Mouse (Mus musculus): ENCODE data around the gene Gm3448.
"Not testable (repeated sequence)": the region's sequence is repeated elsewhere in the genome, so short reads cannot be mapped to it uniquely, and the experiment has no call there.

Gm3448 gene

DNA sequence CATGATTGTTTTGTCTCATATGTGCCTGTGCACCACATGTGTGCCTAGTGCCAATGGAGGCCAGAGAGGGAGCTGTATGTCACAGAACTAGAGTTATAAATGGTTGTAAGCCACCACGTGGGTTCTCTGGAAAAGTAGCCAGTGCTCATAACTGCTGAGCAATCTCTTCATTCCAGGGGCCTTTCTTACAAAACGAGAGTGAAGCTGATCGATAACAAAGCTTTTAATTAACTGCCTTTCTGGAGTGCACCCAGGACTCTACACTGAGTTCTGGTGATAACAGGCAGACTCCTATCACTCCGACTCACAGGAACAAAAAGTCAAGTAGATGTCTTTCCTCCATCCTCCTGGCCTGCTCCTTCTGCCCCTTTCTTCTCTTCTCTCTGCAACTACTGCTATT is 9.9 kb downstream of the Gm3448 start:
- not testable (repeated sequence) for DNase-seq (ENCODE audit: low spot score)

- DNase-seq (ENCODE audit: low spot score): not testable (repeated sequence)
These were observed 15.8 kb downstream of the Gm3448 start for GRCm38 (mm10) chr17:15025513-15025912.

DNA sequence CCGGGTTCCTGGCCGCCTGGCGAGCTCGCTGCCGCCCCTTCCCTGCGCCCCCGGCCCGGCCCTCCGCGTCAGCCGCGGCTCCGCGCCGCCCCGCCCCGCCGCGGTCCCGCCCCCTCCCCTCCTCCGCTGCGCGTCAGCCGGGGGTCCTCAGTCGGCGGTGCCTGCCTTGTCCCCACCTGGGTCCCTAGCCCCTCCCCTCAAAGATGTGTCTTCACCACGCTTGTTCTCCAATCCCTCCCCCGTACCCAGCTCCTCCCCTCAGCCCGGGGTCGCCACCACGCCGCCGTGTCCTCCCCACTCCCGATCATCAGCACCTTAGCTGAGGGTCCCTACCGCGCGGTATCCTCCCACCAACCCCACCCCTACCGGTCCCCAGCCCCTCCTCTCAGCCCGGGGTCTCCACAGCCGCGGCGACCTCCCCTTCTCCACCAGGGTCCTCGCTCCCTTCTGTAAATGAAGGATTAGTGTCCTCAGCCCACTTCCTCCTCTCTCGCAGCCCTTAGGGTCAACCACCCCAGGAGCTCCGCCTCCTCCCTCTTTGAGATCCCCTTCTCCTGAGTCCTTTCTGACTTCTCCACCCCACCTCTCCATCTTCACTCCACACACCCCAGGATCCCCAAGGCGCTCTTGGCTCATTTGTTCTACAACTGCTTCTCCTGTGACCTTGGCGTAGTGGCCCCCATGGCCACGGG is 16.7 kb downstream of the Gm3448 start:
- not testable (repeated sequence) for DNase-seq (ENCODE audit: low spot score)

DNA sequence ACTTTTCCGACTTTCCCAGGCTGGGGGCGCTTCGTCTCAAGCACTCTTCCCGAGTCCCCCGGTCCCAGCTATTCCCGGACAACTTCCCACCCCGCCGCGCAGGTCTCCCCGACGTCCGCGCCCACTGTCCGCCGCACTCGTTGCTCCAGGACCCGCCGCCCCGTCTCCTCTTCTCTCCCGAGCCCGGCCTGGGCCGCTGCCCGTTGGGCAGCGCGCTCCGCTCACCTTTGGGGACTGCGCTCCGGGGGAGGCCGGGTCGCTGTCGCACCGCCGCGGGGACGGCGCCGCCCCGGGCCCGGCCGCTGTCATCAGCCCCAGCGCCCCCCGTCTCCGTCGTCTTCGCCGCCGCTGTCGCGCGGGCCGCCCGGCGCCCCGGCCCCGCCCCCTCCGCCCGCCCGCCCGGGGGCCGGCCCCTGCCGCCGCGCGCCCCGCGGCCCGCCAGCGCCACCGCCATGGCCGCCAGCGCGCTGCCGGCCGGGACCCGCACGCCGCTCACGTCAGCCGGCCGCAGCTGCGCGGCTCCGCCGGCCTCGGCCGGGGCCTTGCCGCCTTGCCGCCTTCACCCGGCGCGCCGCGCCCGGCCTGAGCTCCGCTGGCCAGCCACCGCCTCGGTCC is 17.4 kb downstream of the Gm3448 start:
- not testable (repeated sequence) for DNase-seq (ENCODE audit: low spot score)

- DNase-seq (ENCODE audit: low spot score): peak; percentile 14
These were observed 19.7 kb downstream of the Gm3448 start for GRCm38 (mm10) chr17:15021503-15022220.

DNA sequence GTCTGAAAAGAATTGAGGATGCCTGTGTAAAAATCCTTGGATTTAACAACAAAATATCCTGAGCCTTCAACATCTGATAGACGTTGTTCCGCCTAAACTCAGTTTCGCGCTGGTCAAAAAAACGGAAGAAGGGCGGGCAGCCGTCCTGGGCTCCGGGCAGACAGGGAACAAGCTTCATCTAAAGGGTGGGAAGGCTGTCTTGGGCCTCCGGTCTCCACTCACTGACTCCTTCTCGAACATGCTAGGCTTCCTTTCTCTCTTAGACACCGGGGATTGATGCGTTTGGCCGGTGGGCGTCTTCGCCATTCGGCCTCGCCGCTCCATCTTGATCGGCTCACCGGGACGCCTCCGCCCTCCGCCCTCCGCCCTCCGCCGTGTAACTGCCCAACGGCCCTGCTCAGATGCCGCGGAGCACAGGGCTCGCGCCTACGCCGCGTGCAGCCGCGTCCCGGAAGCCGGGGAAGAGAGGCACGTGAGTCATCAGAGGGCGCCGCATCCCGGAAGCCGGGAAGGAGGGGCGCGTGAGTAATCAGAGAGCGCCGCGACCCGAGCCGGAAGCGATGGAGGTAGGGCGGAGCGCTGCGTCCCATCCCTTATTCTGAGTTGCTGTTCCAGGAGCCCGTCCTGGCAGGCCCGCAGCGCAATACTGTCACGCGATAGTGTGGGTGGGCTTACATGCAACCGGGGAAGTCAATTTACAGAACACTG is 31.5 kb downstream of the Gm3448 start, which contains the start of gene Gm3435:
Gene Gm3435 (plus strand): TSS at position 471 of the 708 bp plus-strand sequence.
- DNase-seq (ENCODE audit: low spot score): not testable (repeated sequence)

GRCm38 (mm10) chr17:15009088-15009487 is 32.2 kb downstream of the Gm3448 start:
- not testable (repeated sequence) for DNase-seq (ENCODE audit: low spot score)

DNA sequence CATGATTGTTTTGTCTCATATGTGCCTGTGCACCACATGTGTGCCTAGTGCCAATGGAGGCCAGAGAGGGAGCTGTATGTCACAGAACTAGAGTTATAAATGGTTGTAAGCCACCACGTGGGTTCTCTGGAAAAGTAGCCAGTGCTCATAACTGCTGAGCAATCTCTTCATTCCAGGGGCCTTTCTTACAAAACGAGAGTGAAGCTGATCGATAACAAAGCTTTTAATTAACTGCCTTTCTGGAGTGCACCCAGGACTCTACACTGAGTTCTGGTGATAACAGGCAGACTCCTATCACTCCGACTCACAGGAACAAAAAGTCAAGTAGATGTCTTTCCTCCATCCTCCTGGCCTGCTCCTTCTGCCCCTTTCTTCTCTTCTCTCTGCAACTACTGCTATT is 41.3 kb downstream of the Gm3448 start:
- not testable (repeated sequence) for DNase-seq (ENCODE audit: low spot score)

DNA sequence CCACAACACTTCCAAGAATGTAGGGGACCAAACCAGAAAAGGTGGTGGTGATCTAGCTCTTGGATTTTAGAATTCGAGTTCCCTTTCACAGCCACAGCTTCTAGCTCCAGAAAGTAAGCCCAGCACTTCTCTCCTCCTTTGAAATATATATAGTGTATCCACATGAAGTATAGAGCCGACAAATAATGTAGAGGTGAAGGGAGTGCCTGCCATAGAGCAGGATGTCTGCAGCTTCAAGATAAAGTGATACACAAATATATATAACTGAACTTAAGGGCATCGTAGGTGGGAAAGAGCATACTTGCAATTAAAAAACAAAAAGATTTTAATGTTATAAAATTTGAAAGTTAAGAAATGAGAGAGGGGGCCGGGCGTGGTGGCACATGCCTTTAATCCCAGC is 47.2 kb downstream of the Gm3448 start:
- not testable (repeated sequence) for DNase-seq (ENCODE audit: low spot score)

DNA sequence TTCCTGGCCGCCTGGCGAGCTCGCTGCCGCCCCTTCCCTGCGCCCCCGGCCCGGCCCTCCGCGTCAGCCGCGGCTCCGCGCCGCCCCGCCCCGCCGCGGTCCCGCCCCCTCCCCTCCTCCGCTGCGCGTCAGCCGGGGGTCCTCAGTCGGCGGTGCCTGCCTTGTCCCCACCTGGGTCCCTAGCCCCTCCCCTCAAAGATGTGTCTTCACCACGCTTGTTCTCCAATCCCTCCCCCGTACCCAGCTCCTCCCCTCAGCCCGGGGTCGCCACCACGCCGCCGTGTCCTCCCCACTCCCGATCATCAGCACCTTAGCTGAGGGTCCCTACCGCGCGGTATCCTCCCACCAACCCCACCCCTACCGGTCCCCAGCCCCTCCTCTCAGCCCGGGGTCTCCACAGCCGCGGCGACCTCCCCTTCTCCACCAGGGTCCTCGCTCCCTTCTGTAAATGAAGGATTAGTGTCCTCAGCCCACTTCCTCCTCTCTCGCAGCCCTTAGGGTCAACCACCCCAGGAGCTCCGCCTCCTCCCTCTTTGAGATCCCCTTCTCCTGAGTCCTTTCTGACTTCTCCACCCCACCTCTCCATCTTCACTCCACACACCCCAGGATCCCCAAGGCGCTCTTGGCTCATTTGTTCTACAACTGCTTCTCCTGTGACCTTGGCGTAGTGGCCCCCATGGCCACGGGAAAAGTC is 48.1 kb downstream of the Gm3448 start:
- DNase-seq (ENCODE audit: low spot score): not testable (repeated sequence)

DNA sequence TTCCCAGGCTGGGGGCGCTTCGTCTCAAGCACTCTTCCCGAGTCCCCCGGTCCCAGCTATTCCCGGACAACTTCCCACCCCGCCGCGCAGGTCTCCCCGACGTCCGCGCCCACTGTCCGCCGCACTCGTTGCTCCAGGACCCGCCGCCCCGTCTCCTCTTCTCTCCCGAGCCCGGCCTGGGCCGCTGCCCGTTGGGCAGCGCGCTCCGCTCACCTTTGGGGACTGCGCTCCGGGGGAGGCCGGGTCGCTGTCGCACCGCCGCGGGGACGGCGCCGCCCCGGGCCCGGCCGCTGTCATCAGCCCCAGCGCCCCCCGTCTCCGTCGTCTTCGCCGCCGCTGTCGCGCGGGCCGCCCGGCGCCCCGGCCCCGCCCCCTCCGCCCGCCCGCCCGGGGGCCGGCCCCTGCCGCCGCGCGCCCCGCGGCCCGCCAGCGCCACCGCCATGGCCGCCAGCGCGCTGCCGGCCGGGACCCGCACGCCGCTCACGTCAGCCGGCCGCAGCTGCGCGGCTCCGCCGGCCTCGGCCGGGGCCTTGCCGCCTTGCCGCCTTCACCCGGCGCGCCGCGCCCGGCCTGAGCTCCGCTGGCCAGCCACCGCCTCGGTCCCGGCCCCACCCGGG is 48.7 kb downstream of the Gm3448 start:
- not testable (repeated sequence) for DNase-seq (ENCODE audit: low spot score)

DNA sequence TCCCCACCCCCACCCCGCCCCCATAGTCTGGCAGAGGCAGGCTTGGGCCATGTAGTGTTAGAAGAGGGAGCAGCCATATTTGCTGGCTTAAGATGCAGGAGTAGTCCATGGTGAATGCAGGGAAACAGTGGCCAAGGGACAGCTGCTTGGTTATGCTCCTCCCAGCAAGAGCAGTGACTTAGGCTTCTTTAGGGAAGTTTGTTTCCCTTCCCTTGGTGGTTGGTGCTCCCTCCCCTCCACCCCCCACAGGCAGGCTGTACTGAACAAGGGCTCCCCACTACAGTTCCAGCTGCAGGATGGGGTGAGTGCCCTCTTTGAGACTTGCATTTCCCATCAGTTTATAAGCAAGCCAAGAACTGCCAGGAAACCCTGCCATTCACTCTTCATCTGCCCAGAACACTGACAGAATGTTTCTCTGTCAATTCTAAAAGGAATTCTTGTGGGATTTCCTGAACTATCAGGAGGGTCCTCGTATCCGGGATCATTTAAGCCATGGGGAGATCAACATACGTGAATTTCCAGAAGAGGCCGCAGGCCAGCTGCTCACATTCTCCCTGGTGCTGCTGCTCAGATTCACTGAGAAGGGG is 51.1 kb downstream of the Gm3448 start:
- not testable (repeated sequence) for DNase-seq (ENCODE audit: low spot score)

- DNase-seq (ENCODE audit: low spot score): not testable (repeated sequence)
These were observed 62.8 kb downstream of the Gm3448 start, which contains the start of the genes 9030025P20Rik and Gm3417 for GRCm38 (mm10) chr17:14978362-14979038. TSS of gene 9030025P20Rik (plus strand) at chr17:14978468. TSS of gene Gm3417 (minus strand) at chr17:14978790.

DNA sequence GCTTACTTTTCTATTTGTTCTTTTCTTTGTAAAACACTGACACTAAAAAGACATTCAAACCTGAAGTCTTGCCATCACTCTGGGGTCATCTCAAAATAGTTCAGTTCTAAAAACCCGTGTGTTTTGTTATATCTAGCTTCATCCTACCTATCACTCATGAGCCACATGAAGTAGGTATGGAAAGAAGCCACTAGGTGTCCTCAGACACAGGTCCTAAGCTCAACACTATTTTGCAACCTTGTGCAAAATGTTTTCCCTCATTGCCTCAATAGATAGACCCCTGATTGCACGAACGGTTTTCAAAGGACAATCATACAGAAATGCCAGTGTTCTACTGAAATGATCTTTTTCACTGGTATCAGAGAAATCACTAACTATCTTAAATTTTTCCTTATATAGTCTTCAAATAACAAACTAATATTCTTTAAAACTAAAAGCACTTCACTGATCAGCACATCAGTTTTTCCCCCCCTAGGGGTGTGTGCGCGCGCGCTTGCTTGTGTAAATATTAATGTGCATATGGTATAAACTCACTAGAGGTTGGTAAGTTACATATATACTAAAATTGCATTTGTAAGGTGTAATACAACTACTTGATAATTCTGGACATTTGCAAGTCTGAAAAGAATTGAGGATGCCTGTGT is 63.5 kb downstream of the Gm3448 start:
- DNase-seq (ENCODE audit: low spot score): not testable (repeated sequence)

- not testable (repeated sequence) for DNase-seq (ENCODE audit: low spot score)
These were observed 72.9 kb downstream of the Gm3448 start for GRCm38 (mm10) chr17:14968373-14968913.

- DNase-seq (ENCODE audit: low spot score): not testable (repeated sequence)
These were observed 79.7 kb downstream of the Gm3448 start for GRCm38 (mm10) chr17:14961557-14962154.

DNA sequence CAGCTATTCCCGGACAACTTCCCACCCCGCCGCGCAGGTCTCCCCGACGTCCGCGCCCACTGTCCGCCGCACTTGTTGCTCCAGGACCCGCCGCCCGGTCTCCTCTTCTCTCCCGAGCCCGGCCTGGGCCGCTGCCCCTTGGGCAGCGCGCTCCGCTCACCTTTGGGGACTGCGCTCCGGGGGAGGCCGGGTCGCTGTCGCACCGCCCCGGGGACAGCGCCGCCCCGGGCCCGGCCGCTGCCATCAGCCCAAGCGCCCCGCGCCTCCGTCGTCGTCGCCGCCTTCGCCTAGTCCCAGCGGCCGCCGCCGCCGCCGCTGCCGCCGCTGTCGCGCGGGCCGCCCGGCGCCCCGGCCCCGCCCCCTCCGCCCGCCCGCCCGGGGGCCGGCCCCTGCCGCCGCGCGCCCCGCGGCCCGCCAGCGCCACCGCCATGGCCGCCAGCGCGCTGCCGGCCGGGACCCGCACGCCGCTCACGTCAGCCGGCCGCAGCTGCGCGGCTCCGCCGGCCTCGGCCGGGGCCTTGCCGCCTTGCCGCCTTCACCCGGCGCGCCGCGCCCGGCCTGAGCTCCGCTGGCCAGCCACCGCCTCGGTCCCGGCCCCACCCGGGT is 80.3 kb downstream of the Gm3448 start, which contains the start of gene Phf10:
Gene Phf10 (minus strand): TSS at position 323 of the 606 bp plus-strand sequence.
- peak; percentile 54 for DNase-seq (ENCODE audit: low spot score)

- peak; percentile 34 for DNase-seq (ENCODE audit: low spot score)
These were observed 80.8 kb downstream of the Gm3448 start for GRCm38 (mm10) chr17:14960520-14960919.
